Mouse (Mus musculus): ENCODE results near the gene Bcl6b. TPM values are rescaled to one million over a fixed set of nuclear protein-coding genes. Genes with fewer than 3 reads are reported as not detected.

Gene Bcl6b
- polyA plus RNA-seq (2017; shearing (Covaris generic)) = 0.11 TPM

DNA sequence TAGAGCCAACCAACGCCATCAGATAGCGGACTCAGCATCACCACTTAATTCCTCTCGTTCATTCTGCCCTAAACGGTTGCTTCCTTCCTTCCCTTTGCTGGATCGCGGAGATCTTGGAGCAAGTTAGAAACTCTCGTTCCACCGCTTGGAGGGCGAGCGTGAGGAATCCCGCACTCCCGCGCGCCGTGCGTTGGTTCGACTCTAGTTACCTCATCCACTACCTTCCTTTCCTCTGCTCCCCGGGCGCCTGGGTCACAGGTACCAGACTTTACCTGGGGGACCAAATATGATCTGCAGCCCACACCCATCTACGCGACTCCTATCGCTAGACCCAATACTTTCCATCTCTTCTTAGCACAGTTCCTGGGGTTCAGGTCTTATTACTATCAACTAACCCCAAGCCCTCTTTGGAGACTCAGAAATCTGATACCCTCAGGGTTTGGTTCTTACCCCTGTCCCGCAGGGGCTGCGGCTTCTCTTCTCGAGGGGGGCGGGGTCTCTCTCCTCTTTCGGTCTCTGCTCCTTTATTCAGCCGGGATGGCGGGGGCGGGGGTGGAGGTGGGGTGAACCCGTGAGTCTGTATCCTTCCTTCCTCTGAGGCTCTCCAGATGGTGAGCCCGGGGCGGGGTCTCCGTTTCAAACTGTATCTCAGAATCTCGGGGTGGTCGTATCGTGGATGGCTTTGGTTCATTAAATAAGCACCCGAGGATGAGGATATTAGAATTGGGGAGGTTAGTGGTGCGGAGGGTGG lies at the start of gene Bcl6b:
TSS of gene Bcl6b (minus strand) at position 539 of the 751 bp plus-strand sequence.

DNA sequence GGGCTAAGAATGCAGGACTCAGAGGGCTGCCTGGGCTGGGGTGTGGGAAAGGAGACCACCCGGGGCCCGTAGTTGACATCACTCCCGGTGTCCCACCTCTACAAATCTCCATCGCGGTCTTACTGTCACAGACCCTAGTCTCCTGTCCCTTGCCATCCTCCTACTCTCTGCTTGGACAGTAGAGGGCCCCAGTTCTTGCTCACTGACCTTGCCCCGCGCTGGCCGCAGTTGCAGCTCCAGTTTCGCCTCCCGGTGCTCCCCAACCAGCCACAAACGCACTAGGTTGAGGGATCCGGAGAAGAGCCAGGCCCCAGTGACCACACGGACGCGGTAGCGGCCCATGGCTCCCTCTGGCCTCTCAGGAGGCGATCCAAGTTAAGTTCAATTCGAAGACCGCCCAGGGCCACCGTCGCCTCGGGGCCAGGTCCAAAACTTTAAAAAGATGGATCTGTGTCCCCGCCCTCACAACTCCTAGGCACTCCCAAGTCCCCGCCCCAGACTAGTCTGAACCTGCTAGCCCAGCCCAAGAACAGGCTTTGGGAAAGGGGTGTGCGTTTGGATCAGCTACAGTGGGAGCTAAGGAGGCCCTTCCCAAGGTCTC lies 25.4 kb upstream of the Bcl6b start, which contains the start of gene Alox12:
TSS of gene Alox12 (minus strand) at position 423 of the 601 bp plus-strand sequence.

DNA sequence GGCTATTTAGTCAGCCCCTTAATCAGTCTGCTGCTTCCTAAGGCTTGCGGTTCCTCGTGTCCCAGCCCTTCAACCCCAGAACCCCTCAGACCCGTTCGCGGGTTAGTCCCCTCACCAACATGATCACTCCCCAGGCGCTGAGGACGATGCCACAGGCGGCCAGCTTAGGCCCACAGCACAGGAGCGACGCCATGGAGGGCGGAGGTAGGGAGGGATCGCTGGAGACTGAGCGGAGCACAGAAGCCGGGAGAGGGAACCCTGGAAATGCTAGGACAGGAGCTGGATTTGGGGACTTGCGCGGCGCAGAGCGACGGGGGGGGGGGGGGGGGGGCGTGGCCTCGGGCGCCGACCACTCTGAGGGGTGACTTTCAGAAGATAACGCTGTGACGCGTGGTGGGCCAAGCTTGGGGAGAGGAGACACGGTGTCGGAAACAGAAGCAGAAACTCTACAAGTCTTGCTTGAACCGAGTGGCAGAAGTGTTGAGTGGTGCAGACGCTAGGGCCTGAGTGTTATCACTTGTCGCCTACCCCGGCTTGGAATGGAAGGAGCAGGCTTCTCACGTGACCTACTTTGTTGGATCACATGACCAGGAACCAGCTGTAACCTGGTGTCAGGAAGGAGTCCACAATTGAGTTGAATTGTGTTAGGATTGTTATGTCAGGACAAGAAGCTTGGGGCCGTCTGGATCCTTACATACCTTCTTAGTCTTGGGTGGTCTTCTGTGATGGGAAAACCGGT lies 10.1 kb upstream of the Bcl6b start, which contains the start of the genes Gm21988 and Rnasek:
TSS of gene Gm21988 (minus strand) at position 290 of the 739 bp plus-strand sequence.
TSS of gene Rnasek (minus strand) at position 302 of the 739 bp plus-strand sequence.

DNA sequence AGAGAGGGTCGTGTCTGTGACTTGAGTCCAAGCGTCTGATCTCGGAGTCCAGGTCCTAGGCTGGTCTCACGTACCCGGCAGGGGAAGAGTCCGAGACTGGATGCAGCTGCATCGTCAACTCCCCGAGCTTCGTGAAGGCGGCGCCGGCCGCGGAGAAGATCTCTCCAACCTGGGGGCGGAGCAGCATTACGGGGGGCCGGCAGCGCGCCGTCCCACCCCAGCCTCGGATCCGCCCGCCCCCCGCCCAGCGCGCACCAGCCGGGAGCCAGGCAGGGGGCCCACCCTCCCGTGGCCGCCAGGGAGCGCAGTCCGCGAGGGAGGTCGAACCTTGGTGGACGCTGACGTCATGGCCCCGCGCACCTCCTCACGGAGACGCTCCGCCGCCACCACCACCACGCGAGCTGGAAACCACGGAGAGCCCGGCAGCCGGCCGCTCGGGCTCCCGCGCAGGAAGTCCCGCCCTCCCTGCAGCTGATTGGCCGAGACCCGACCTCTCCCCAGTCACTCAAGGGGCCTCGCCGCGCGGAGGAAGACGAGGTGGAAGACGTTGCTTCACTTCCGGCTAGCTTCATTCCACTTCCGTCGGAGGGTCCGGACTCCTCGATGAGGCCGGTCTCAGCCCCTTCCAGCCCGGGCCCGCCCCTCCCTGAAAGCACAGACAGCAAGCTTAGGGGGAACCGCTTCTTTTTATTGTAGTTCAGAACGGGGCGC lies 8.0 kb upstream of the Bcl6b start, which contains the start of gene 0610010K14Rik:
TSS of gene 0610010K14Rik (minus strand) at position 458 of the 711 bp plus-strand sequence.

DNA sequence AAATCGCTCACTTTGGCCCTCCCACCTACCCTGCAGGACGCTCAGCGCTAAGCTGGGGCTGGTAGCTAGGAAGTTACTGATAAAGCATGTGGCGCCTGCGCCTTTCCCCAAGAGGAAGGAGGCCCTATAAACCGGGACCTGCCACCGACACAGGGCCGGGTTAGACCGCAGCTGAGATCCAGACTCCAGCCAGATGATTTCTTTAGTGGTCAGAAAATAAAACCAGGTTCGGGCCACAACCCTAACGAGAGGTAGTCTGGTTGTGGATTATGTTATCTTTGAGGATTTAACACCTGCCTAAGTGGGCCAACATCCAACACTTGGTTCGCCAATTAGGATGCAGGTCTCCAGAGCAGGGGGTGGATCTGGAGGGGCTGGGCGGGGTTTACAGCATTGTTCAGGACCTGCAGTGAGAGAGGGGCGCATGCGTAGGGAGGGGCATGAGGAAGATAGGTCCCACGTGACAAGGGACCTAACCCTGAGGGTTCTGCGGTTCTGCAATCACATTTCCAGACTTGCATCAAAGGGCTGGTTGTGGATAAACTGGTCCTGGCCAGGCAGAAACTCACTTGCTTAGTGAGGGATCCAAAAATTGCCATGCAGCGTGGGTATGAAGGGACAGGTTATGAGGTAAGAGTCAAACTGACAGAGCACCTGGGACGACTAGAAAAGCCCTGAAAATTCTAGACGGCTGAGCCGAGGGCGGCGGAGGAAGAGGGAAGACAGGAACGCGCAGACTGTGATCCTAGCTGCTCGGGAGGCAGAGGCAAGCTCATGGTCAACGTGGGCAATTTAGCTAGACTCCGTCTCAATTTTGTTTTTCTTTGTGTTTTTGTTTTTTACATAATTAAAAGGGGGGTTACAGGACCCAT lies 8.6 kb downstream of the Bcl6b start, which contains the start of gene Slc16a13:
TSS of gene Slc16a13 (minus strand) at position 334 of the 872 bp plus-strand sequence.

DNA sequence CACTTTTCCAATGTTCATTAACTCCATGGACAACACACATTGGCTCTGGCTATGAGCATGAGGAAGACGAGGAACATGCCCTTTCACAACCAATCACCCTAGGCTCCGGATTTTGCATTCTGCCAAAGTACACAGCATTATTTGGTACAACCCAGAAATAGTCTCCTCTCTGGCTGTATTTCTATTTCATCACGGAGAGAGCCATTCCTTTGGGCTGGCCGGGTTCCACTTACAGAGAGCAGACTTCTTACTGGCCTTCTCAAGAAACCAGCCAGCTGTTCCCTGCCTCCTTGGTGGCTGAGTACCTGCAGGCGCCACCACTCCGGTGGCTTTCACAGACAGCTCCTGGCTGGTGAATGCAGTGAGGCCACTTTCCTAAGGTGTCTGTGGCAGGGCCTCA lies 17.2 kb downstream of the Bcl6b start, which contains the start of gene Slc16a11:
TSS of gene Slc16a11 (plus strand) at position 330 of the 400 bp plus-strand sequence.

Other genes with a start within 250 kb of the Bcl6b start
- gene Ctdnep1, start 248.6 kb downstream of the Bcl6b start, polyA plus RNA-seq (2017; shearing (Covaris generic)) = 26.1 TPM
- 78.3 TPM for gene Elp5, start 247.3 kb downstream of the Bcl6b start, polyA plus RNA-seq (2017; shearing (Covaris generic))
- gene Gabarap, start 238.7 kb downstream of the Bcl6b start, polyA plus RNA-seq (2017; shearing (Covaris generic)) = 496 TPM
- 111 TPM for gene Phf23, start 234.0 kb downstream of the Bcl6b start, polyA plus RNA-seq (2017; shearing (Covaris generic))
- 16.7 TPM for gene Dvl2, start 229.2 kb downstream of the Bcl6b start, polyA plus RNA-seq (2017; shearing (Covaris generic))
- gene Acadvl, start 214.4 kb downstream of the Bcl6b start, polyA plus RNA-seq (2017; shearing (Covaris generic)) = 142 TPM
- gene Dlg4, start 212.9 kb downstream of the Bcl6b start, polyA plus RNA-seq (2017; shearing (Covaris generic)) = 9.1 TPM
- not detected for gene Asgr1, start 175.7 kb downstream of the Bcl6b start, polyA plus RNA-seq (2017; shearing (Covaris generic))
- not detected for gene Asgr2, start 137.2 kb downstream of the Bcl6b start, polyA plus RNA-seq (2017; shearing (Covaris generic))
- not detected for gene Mgl2, start 99.5 kb downstream of the Bcl6b start, polyA plus RNA-seq (2017; shearing (Covaris generic))
- not detected for gene Clec10a, start 73.6 kb downstream of the Bcl6b start, polyA plus RNA-seq (2017; shearing (Covaris generic))
- not detected for gene Slc16a11, start 17.0 kb downstream of the Bcl6b start, polyA plus RNA-seq (2017; shearing (Covaris generic))
- gene Slc16a13, start 8.7 kb downstream of the Bcl6b start, polyA plus RNA-seq (2017; shearing (Covaris generic)) = 4.2 TPM
- gene 0610010K14Rik, start 8.1 kb upstream of the Bcl6b start, polyA plus RNA-seq (2017; shearing (Covaris generic)) = 189 TPM
- 4.1 TPM for gene Gm21988, start 10.0 kb upstream of the Bcl6b start, polyA plus RNA-seq (2017; shearing (Covaris generic))
- gene Rnasek, start 10.0 kb upstream of the Bcl6b start, polyA plus RNA-seq (2017; shearing (Covaris generic)) = 325 TPM
- gene Alox12, start 25.6 kb upstream of the Bcl6b start, polyA plus RNA-seq (2017; shearing (Covaris generic)) = 0.12 TPM
- not detected for gene Alox12e, start 92.8 kb upstream of the Bcl6b start, polyA plus RNA-seq (2017; shearing (Covaris generic))
- gene Alox15, start 122.2 kb upstream of the Bcl6b start, polyA plus RNA-seq (2017; shearing (Covaris generic)) = 0.41 TPM
- gene Pelp1, start 180.2 kb upstream of the Bcl6b start, polyA plus RNA-seq (2017; shearing (Covaris generic)) = 16.2 TPM
- 189 TPM for gene Arrb2, start 202.8 kb upstream of the Bcl6b start, polyA plus RNA-seq (2017; shearing (Covaris generic))
- gene Med11, start 222.1 kb upstream of the Bcl6b start, polyA plus RNA-seq (2017; shearing (Covaris generic)) = 92.8 TPM
- gene Zmynd15, start 229.6 kb upstream of the Bcl6b start, polyA plus RNA-seq (2017; shearing (Covaris generic)) = not detected
- gene Cxcl16, start 230.2 kb upstream of the Bcl6b start, polyA plus RNA-seq (2017; shearing (Covaris generic)) = 1.0 TPM

Measured in CD4-positive, CD25-positive, alpha-beta regulatory T cell, adult 9 weeks (primary cell).